Mouse (Mus musculus): ENCODE measurements at regions not wholly inside any gene's neighbourhood (a gene's known extent, or its start where the extent isn't known, plus 50 kb on each side); places are given as distances from the start of the nearest gene placed in this dataset.

- ATAC-seq (ENCODE audit: low FRiP score) (no peak), DNase-seq (ENCODE audit: low spot score) (no peak)
- H3K9me3 ChIP-seq (ENCODE audit: control insufficient read depth, low read length): no peaks in the 10 kb centered on the region
- H3K9ac ChIP-seq: no peak overlapping the region
- no peaks in the 10 kb centered on the region for H3K27me3 ChIP-seq (ENCODE audit: control insufficient read depth, insufficient read depth, low read length)
- no peak overlapping the region for H3K27ac ChIP-seq
- H3K36me3 ChIP-seq (replicated peaks; ENCODE audit: control insufficient read depth, insufficient read depth): no peaks in the 10 kb centered on the region
- no peak overlapping the region for H3K4me3 ChIP-seq (replicated peaks; ENCODE audit: low read length)
- no peaks in the 10 kb centered on the region for H3K4me1 ChIP-seq (replicated peaks; ENCODE audit: control insufficient read depth, insufficient read depth, low read length)
- H3K4me2 ChIP-seq (replicated peaks): no peak overlapping the region
Measured at GRCm38 (mm10) chr12:44796847-44797246, 277.7 kb downstream of the Stxbp6 start.

DNA sequence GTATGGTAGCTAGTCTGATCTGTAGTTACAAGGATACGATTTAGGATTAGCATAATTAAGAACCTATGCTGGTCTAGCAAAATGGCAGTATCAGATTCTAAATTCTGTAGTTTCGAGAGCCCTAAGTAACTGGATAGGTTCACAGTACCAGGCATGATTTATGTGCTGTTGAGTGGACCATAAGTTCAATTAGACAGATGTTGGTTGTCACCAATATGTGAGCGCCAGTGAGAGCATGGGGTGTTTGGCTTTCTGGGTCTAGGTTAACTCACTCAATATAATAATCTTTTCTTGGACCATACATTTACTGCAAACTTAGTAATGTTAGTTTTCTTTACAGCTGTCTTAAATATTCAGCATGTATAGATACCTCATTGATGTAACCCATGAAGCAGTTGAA lies 323.8 kb downstream of the Stxbp6 start:
- WGBS: 92% methylated on average over 3 of the region's 3 CpGs
- Histone ChIP-seq H3K36me3 (replicated peaks; ENCODE audit: control insufficient read depth, insufficient read depth) (no peaks in the 10 kb centered on the region), H3K27me3 (ENCODE audit: control insufficient read depth, insufficient read depth, low read length) (no peaks in the 10 kb centered on the region), H3K4me3 (replicated peaks; ENCODE audit: low read length) (no peak overlapping the region), H3K27ac (no peak overlapping the region), H3K9me3 (ENCODE audit: control insufficient read depth, low read length) (no peaks in the 10 kb centered on the region), H3K4me2 (replicated peaks) (no peak overlapping the region), H3K4me1 (replicated peaks; ENCODE audit: control insufficient read depth, insufficient read depth, low read length) (no peaks in the 10 kb centered on the region), H3K9ac (no peak overlapping the region)
- no peak for DNase-seq (ENCODE audit: low spot score)
- no peak for ATAC-seq (ENCODE audit: low FRiP score)

- Histone ChIP-seq H3K27me3 (ENCODE audit: control insufficient read depth, insufficient read depth, low read length) (no peaks in the 10 kb centered on the region), H3K4me1 (replicated peaks; ENCODE audit: control insufficient read depth, insufficient read depth, low read length) (no peaks in the 10 kb centered on the region), H3K27ac (no peak overlapping the region), H3K4me3 (replicated peaks; ENCODE audit: low read length) (no peak overlapping the region), H3K4me2 (replicated peaks) (no peak overlapping the region), H3K36me3 (replicated peaks; ENCODE audit: control insufficient read depth, insufficient read depth) (no peaks in the 10 kb centered on the region), H3K9me3 (ENCODE audit: control insufficient read depth, low read length) (no peaks in the 10 kb centered on the region), H3K9ac (no peak overlapping the region)
- DNase-seq (ENCODE audit: low spot score) (peak; percentile 56), ATAC-seq (ENCODE audit: low FRiP score) (no peak)
- 89% methylated on average over 2 of the region's 2 CpGs for WGBS
Measured at GRCm38 (mm10) chr12:44726767-44727166, 347.7 kb downstream of the Stxbp6 start.
